Mouse (Mus musculus): ENCODE results near the gene Srsf2. TPM values are rescaled to one million over a fixed set of nuclear protein-coding genes. Genes with fewer than 3 reads are reported as not detected.

Gene Srsf2
- total RNA-seq, 1 experiment = 361 TPM

DNA sequence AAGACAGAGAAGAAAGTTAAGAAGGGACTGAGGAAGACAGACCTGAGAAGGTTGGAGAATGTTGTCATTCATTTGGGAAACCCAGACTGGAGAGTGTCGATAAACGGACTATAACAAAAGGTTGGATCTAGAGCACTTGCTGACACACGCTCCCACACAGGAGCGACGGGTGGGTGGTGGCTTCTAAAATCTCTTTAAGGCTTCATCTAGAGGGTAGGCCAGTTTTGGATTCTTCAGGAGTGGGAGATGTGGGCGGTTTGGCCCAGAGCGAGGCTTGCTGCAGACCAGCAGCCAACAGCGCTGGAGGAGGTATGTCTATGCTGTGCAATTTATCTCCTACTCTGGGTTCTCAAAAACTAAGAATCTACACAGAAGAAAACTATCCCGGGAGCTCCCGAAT is 30.3 kb downstream of the Srsf2 start:
- no peaks in the 10 kb centered on the region for H3K36me3 ChIP-seq (ENCODE audit: control insufficient read depth, insufficient read depth, low read length, poor library complexity, severe bottlenecking)
- H3K4me3 ChIP-seq (ENCODE audit: insufficient read depth in 1 of 2, low read depth in 1 of 2, low read length in 2 of 2, poor library complexity in 1 of 2, severe bottlenecking in 1 of 2) = no peak overlapping the region
- peaks cover 0 to 5% of the 10 kb centered on the region in 2 experiments; a peak in 1 of 4 replicates for H3K4me1 ChIP-seq (ENCODE audit: control insufficient read depth in 2 of 2, insufficient read depth in 2 of 2, low read length in 2 of 2, poor library complexity in 1 of 2)
- in situ Hi-C loops (cut with MboI; ENCODE audit: low sequenced_read_pairs in 2 of 2, unreplicated experiment in 2 of 2) = loop anchor here in 1 of 2 experiments (25.0 kb wide), 1 partner anchor 185 kb away; the partner anchor contains the start of gene Rhbdf2
- H3K9ac ChIP-seq (ENCODE audit: insufficient read depth, low read depth, low read length, poor library complexity, severe bottlenecking) = no peak overlapping the region
- DNase-seq (ENCODE audit: low read depth, low spot score) = no peak
- TF ChIP-seq MAFK (IDR thresholded peaks at IDR 0.05; ENCODE audit: insufficient read depth, low read depth, low read length) = no peak
- TF ChIP-seq HCFC1 (IDR thresholded peaks at IDR 0.05; ENCODE audit: borderline replicate concordance, insufficient read depth, low read length) = no peak
- TF ChIP-seq ZNF384 (IDR thresholded peaks at IDR 0.05; ENCODE audit: low read depth, low read length) = no peak
- no peak for TF ChIP-seq CHD2 (IDR thresholded peaks at IDR 0.05; ENCODE audit: low read depth, low read length)
- no peak for TF ChIP-seq ZC3H11A (IDR thresholded peaks at IDR 0.05; ENCODE audit: borderline replicate concordance, low read depth, low read length)
- no peak overlapping the region for H3K27ac ChIP-seq (ENCODE audit: insufficient read depth, low read depth, low read length, poor library complexity, severe bottlenecking)
- H3K9me3 ChIP-seq (ENCODE audit: control insufficient read depth, insufficient read depth, low read depth, low read length) = no peaks in the 10 kb centered on the region

DNA sequence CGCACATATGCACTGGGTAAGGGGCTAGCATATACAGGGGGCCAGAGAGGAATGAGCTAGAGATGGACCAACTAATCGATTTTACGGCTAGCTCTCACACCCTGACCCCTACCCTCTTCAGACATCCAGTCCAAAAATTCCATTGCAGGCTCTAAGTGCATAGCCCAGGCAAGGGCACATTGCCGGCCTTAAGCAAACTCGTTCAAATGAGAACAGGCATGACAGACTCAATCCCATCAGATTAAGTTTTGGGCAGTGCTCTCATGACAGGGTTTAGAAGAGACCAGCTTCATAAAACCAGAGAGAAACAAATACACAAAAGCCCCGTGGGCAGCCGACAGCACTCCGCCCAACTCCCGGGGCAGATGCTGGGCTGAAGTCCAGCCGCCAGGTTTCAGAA is 30.7 kb downstream of the Srsf2 start:
- peaks cover 0 to 5% of the 10 kb centered on the region in 2 experiments; a peak in 1 of 4 replicates for H3K4me1 ChIP-seq (ENCODE audit: control insufficient read depth in 2 of 2, insufficient read depth in 2 of 2, low read length in 2 of 2, poor library complexity in 1 of 2)
- TF ChIP-seq HCFC1 (IDR thresholded peaks at IDR 0.05; ENCODE audit: borderline replicate concordance, insufficient read depth, low read length) = no peak
- no peak for TF ChIP-seq ZC3H11A (IDR thresholded peaks at IDR 0.05; ENCODE audit: borderline replicate concordance, low read depth, low read length)
- TF ChIP-seq ZNF384 (IDR thresholded peaks at IDR 0.05; ENCODE audit: low read depth, low read length) = no peak
- no peak for TF ChIP-seq CHD2 (IDR thresholded peaks at IDR 0.05; ENCODE audit: low read depth, low read length)
- TF ChIP-seq MAFK (IDR thresholded peaks at IDR 0.05; ENCODE audit: insufficient read depth, low read depth, low read length) = no peak
- DNase-seq (ENCODE audit: low read depth, low spot score) = no peak
- no peak overlapping the region for H3K27ac ChIP-seq (ENCODE audit: insufficient read depth, low read depth, low read length, poor library complexity, severe bottlenecking)
- in situ Hi-C loops (cut with MboI; ENCODE audit: low sequenced_read_pairs in 2 of 2, unreplicated experiment in 2 of 2) = loop anchor here in 1 of 2 experiments (25.0 kb wide), 1 partner anchor 185 kb away; the partner anchor contains the start of gene Rhbdf2
- H3K36me3 ChIP-seq (ENCODE audit: control insufficient read depth, insufficient read depth, low read length, poor library complexity, severe bottlenecking) = no peaks in the 10 kb centered on the region
- H3K4me3 ChIP-seq (ENCODE audit: insufficient read depth in 1 of 2, low read depth in 1 of 2, low read length in 2 of 2, poor library complexity in 1 of 2, severe bottlenecking in 1 of 2) = no peak overlapping the region
- H3K9ac ChIP-seq (ENCODE audit: insufficient read depth, low read depth, low read length, poor library complexity, severe bottlenecking) = no peak overlapping the region
- H3K9me3 ChIP-seq (ENCODE audit: control insufficient read depth, insufficient read depth, low read depth, low read length) = no peaks in the 10 kb centered on the region

DNA sequence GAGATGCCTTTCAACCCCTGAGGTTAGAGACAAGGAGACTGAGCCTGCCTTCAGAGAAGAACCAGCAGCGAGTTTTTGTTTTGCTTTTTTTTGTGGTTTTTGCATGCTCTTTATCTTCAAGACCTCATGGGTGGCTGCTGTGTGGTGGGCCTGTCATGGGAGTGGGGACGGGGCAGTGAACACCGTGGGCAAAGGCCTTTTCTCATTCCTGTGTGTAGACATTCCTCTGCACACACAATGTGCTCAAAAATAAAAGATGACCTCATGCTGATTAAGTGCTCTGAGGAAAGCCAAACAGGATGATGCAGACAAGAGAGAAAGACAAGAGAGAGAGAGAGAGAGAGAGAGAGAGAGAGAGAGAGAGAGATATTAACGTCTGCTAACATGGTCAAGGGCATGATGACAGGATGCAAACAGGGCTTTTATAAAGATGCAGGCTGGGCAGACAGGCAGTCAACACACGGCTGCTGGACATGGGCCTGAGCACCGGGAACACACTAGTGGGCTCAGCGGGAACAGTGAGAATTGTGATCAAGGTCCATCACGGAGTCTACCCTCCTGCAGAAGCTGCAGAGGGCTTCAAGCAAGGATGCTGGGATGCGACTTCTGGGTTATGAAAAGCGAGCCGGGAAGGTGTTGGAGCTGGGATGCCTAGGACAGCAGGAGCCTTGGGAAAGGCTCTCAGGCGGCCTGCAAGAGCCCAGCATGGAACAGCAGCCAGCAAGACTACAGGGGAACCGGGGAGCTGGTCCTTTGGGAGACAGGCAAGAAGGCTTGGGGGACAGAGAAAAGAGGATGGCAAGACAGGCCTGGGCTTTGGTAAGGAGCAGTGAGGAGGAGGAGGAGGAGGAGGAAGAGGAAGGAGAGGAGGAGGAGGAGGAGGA is 31.6 kb downstream of the Srsf2 start:
- Histone ChIP-seq H3K9ac (ENCODE audit: insufficient read depth, low read depth, low read length, poor library complexity, severe bottlenecking) (no peak overlapping the region), H3K9me3 (ENCODE audit: control insufficient read depth, insufficient read depth, low read depth, low read length) (no peaks in the 10 kb centered on the region), H3K4me1 (ENCODE audit: control insufficient read depth in 2 of 2, insufficient read depth in 2 of 2, low read length in 2 of 2, poor library complexity in 1 of 2) (no peaks in the 10 kb centered on the region; a peak in 1 of 4 replicates), H3K27ac (ENCODE audit: insufficient read depth, low read depth, low read length, poor library complexity, severe bottlenecking) (no peak overlapping the region), H3K4me3 (ENCODE audit: insufficient read depth in 1 of 2, low read depth in 1 of 2, low read length in 2 of 2, poor library complexity in 1 of 2, severe bottlenecking in 1 of 2) (no peak overlapping the region), H3K36me3 (ENCODE audit: control insufficient read depth, insufficient read depth, low read length, poor library complexity, severe bottlenecking) (no peaks in the 10 kb centered on the region)
- in situ Hi-C loops (cut with MboI; ENCODE audit: low sequenced_read_pairs in 2 of 2, unreplicated experiment in 2 of 2) = loop anchor here in 1 of 2 experiments (25.0 kb wide), 1 partner anchor 184 kb away; the partner anchor contains the start of gene Rhbdf2
- TF ChIP-seq CHD2 (IDR thresholded peaks at IDR 0.05; ENCODE audit: low read depth, low read length) (no peak), HCFC1 (IDR thresholded peaks at IDR 0.05; ENCODE audit: borderline replicate concordance, insufficient read depth, low read length) (no peak), MAFK (IDR thresholded peaks at IDR 0.05; ENCODE audit: insufficient read depth, low read depth, low read length) (no peak), ZC3H11A (IDR thresholded peaks at IDR 0.05; ENCODE audit: borderline replicate concordance, low read depth, low read length) (no peak), ZNF384 (IDR thresholded peaks at IDR 0.05; ENCODE audit: low read depth, low read length) (no peak)
- no peak for DNase-seq (ENCODE audit: low read depth, low spot score)

DNA sequence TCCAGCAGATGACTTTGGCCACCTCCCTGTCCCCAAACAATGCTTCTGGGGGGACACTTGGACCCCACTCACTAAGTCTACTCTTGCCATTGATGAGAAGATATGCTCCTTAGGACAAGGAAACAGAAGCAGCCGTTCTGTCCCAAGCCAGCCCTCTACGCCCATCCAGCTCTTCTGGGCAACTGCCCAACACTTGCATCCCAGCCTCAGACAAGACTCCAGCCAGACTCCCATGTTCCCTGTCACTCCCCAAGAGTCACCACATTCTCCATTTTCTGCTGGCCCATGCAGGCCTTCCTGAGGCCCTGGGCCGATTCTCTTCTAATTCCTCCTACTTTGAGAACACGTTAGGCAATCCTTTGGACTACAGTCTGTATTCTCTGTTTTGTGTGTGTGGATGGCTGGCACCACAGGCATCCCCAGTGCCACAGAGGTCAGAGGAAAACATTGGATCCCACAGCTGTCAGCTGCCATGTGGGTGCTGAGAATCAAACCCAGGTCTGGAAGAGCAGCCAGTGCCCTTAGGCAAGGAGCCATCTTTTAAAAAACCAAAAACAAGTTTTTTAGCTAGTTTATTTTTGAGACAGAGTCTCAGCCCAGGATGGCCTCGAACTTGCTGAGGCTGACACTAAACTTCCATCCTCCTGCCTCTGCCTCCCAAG is 32.8 kb downstream of the Srsf2 start:
- H3K4me3 ChIP-seq (ENCODE audit: insufficient read depth in 1 of 2, low read depth in 1 of 2, low read length in 2 of 2, poor library complexity in 1 of 2, severe bottlenecking in 1 of 2) = no peak overlapping the region
- no peaks in the 10 kb centered on the region for H3K9me3 ChIP-seq (ENCODE audit: control insufficient read depth, insufficient read depth, low read depth, low read length)
- no peak overlapping the region for H3K9ac ChIP-seq (ENCODE audit: insufficient read depth, low read depth, low read length, poor library complexity, severe bottlenecking)
- TF ChIP-seq ZNF384 (IDR thresholded peaks at IDR 0.05; ENCODE audit: low read depth, low read length) = no peak
- in situ Hi-C loops (cut with MboI; ENCODE audit: low sequenced_read_pairs in 2 of 2, unreplicated experiment in 2 of 2) = loop anchor here (10.0 to 25.0 kb wide), 2 partner anchors 175 to 183 kb away; partner anchors contain the start of gene Rhbdf2 (in 1 of the 2)
- DNase-seq (ENCODE audit: low read depth, low spot score) = no peak
- H3K36me3 ChIP-seq (ENCODE audit: control insufficient read depth, insufficient read depth, low read length, poor library complexity, severe bottlenecking) = no peaks in the 10 kb centered on the region
- H3K4me1 ChIP-seq (ENCODE audit: control insufficient read depth in 2 of 2, insufficient read depth in 2 of 2, low read length in 2 of 2, poor library complexity in 1 of 2) = peaks cover 0 to 2% of the 10 kb centered on the region in 2 experiments; a peak in 1 of 4 replicates
- H3K27ac ChIP-seq (ENCODE audit: insufficient read depth, low read depth, low read length, poor library complexity, severe bottlenecking) = no peak overlapping the region

Measured in ES-E14 (cell line).